ENCODE assay signal across 31 mouse cellular contexts in the genomic region with DNA sequence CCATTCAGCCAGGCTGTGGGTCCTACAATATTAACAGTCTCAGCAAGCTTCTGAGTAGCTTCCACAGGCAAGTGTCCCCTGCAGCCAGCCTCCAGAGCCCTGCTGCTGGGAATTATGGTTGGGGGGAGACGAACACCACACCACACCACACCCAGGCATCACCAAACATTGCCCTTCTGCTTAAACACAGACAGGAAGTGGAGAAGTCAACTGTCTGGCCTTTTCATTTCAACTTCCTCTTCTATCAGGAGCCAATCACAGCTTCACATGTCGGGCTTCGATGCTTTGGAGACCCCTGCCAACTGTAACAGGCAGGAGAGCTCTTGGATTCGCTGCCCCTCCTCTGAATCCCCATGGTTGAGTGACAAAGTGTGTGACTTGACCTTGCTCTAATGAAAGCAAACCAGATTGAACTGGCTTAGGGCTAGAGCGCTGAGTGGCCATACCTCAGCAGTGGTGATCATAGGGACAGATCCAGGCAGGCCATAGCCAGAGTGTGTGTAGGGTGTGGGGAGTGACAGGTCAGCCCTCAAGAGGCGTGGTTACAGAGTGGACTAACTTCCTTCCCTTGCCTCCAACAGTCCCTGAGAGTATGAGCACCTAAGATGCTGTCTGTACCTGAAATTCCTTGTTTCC. TPM values are rescaled to one million over a fixed set of nuclear protein-coding genes. Genes with fewer than 3 reads are reported as not detected.
DNase-seq lines count a peak whose midpoint lies in the region; ATAC-seq and TF ChIP-seq lines count a peak whose summit lies in the region.
"Had no signal": no experiment of that assay in that cellular context is flagged by ENCODE, and none has a peak within 500 bp of the region (broad histone marks: within the 10 kb centered on the region; RNA-seq: fewer than 3 reads in every experiment).

No protein-coding gene starts in this region.

- no peaks in the 10 kb centered on the region for H3K9me3 ChIP-seq in kidney, embryonic 15.5 days (replicated peaks)
- H3K9me3 ChIP-seq in forebrain, embryonic 15.5 days: no peaks in the 10 kb centered on the region
- H3K9me3 ChIP-seq: embryonic facial prominence, embryonic 13.5 days; heart, embryonic 12.5 days; hindbrain, embryonic 12.5 days; limb, embryonic 10.5 days; megakaryocyte, embryonic 14.5 days; midbrain, embryonic 13.5 days; neural tube, embryonic 12.5 days had no signal

- no peak overlapping the region for H3K27ac ChIP-seq in kidney, embryonic 15.5 days
- H3K27ac ChIP-seq in kidney, adult 2 months (ENCODE audit: insufficient read depth, low read depth, low read length): no peak overlapping the region
- no peak overlapping the region for H3K27ac ChIP-seq in thymus, adult 2 months (ENCODE audit: control insufficient read depth, insufficient read depth, low read length)
- no peak overlapping the region for H3K27ac ChIP-seq in forebrain, embryonic 15.5 days (replicated peaks)
- H3K27ac ChIP-seq: embryonic facial prominence, embryonic 13.5 days; hindbrain, embryonic 12.5 days; limb, embryonic 10.5 days; midbrain, embryonic 13.5 days; neural tube, embryonic 12.5 days had no signal

- no peak overlapping the region for H3K9ac ChIP-seq in kidney, embryonic 15.5 days
- H3K9ac ChIP-seq in forebrain, embryonic 15.5 days (replicated peaks): no peak overlapping the region
- H3K9ac ChIP-seq: embryonic facial prominence, embryonic 13.5 days; heart, embryonic 12.5 days; hindbrain, embryonic 12.5 days; liver, postnatal 0 days; midbrain, embryonic 13.5 days; neural tube, embryonic 12.5 days had no signal

- ATAC-seq in kidney, embryonic 15.5 days (replicated peaks; ENCODE audit: low FRiP score): 0 out of 2 replicates have a peak, but pooled peaks have one; percentile 58
- ATAC-seq in megakaryocyte, adult 5-6 weeks (ENCODE audit: poor library complexity, severe bottlenecking): peak; percentile 79
- ATAC-seq in forebrain, embryonic 15.5 days (replicated peaks): no peak
- ATAC-seq: forebrain, embryonic 14.5 days; intestine, postnatal 0 days; liver, postnatal 0 days; midbrain, embryonic 13.5 days had no signal

- no peak overlapping the region for H3K4me3 ChIP-seq in kidney, embryonic 15.5 days (replicated peaks)
- no peak overlapping the region for H3K4me3 ChIP-seq in kidney, adult 2 months (ENCODE audit: insufficient read depth, low read depth, low read length)
- no peak overlapping the region for H3K4me3 ChIP-seq in thymus, adult 2 months (ENCODE audit: control insufficient read depth, insufficient read depth, low read length)
- H3K4me3 ChIP-seq in forebrain, embryonic 15.5 days: no peak overlapping the region
- H3K4me3 ChIP-seq: embryonic facial prominence, embryonic 13.5 days; erythroblast, embryonic 14.5 days; heart, embryonic 12.5 days; hindbrain, embryonic 12.5 days; limb, embryonic 10.5 days; megakaryocyte, embryonic 14.5 days; midbrain, embryonic 13.5 days; neural tube, embryonic 12.5 days had no signal

- WGBS in kidney, embryonic 15.5 days: 69% methylated on average over 6 of the region's 6 CpGs
- 58% methylated on average over 6 of the region's 6 CpGs for WGBS in kidney, adult 2 months
- 38% methylated on average over 6 of the region's 6 CpGs for WGBS in thymus, adult 2 months
- 83% methylated on average over 6 of the region's 6 CpGs for WGBS in forebrain, embryonic 15.5 days

- TF ChIP-seq CTCF in kidney, adult 2 months (conservative IDR thresholded peaks at IDR 0.05; ENCODE audit: insufficient read depth, insufficient read length, low read depth, low read length): no peak
- TF ChIP-seq CTCF in thymus, adult 2 months (IDR thresholded peaks at IDR 0.05; ENCODE audit: borderline replicate concordance, control insufficient read depth, extremely low read depth, insufficient read depth, low read length, poor library complexity): no peak

- TF ChIP-seq POLR2A in kidney, adult 2 months (IDR thresholded peaks at IDR 0.05; ENCODE audit: low read depth, low read length): no peak
- no peak for TF ChIP-seq POLR2A in thymus, adult 2 months (IDR thresholded peaks at IDR 0.05; ENCODE audit: control insufficient read depth, extremely low read depth, insufficient read depth, low read length, poor library complexity)

- H3K4me1 ChIP-seq in kidney, embryonic 15.5 days: peaks cover 9% of the 10 kb centered on the region; the same call in 1 of the 2 replicates
- H3K4me1 ChIP-seq in kidney, adult 2 months (ENCODE audit: control insufficient read depth, insufficient read depth, low read length): no peaks in the 10 kb centered on the region
- peaks cover 15% of the 10 kb centered on the region for H3K4me1 ChIP-seq in thymus, adult 2 months (replicated peaks; ENCODE audit: control insufficient read depth, insufficient read depth, low read length)
- H3K4me1 ChIP-seq in forebrain, embryonic 15.5 days: no peaks in the 10 kb centered on the region
- H3K4me1 ChIP-seq: heart, embryonic 12.5 days; hindbrain, embryonic 12.5 days; midbrain, embryonic 13.5 days; neural tube, embryonic 12.5 days had no signal

- H3K27me3 ChIP-seq in kidney, embryonic 15.5 days: no peaks in the 10 kb centered on the region
- no peaks in the 10 kb centered on the region for H3K27me3 ChIP-seq in kidney, adult 2 months (replicated peaks; ENCODE audit: control insufficient read depth, insufficient read depth, low read length)
- H3K27me3 ChIP-seq in thymus, adult 2 months (ENCODE audit: control insufficient read depth, insufficient read depth, low read length): no peaks in the 10 kb centered on the region
- no peaks in the 10 kb centered on the region for H3K27me3 ChIP-seq in forebrain, embryonic 15.5 days
- H3K27me3 ChIP-seq: embryonic facial prominence, embryonic 13.5 days; hindbrain, embryonic 12.5 days; midbrain, embryonic 13.5 days; neural tube, embryonic 12.5 days had no signal

- H3K4me2 ChIP-seq in kidney, embryonic 15.5 days: no peak overlapping the region
- H3K4me2 ChIP-seq in forebrain, embryonic 15.5 days (replicated peaks): no peak overlapping the region
- H3K4me2 ChIP-seq: embryonic facial prominence, embryonic 13.5 days; heart, embryonic 12.5 days; hindbrain, embryonic 12.5 days; midbrain, embryonic 13.5 days; neural tube, embryonic 12.5 days had no signal

- no peak for DNase-seq in kidney, adult 2 months
- peak; percentile 38 for DNase-seq in thymus, postnatal 0 days (ENCODE audit: low spot score)
- DNase-seq in thymus, postnatal 10 days (ENCODE audit: low spot score in 2 of 2): no peak
- DNase-seq in cerebellum, adult 9-10 months: no peak
- no peak for DNase-seq in thymus, adult 2 months
- DNase-seq: B cell, adult 2 months; cerebellum, adult 11 months; cerebellum, postnatal 14 days; embryo, embryonic 11 days; heart, adult 18-20 months; heart, postnatal 10 days; liver; liver, postnatal 0 days; lung, postnatal 14 days; retina, postnatal 1 day; right cerebral cortex, postnatal 25 days; spleen, adult 18-20 months; thymus, postnatal 4 days had no signal

- H3K36me3 ChIP-seq in kidney, embryonic 15.5 days: no peaks in the 10 kb centered on the region
- H3K36me3 ChIP-seq in kidney, adult 2 months (ENCODE audit: control insufficient read depth, insufficient read depth, low read length): no peaks in the 10 kb centered on the region
- no peaks in the 10 kb centered on the region for H3K36me3 ChIP-seq in thymus, adult 2 months (ENCODE audit: control insufficient read depth, insufficient read depth, low read length)
- H3K36me3 ChIP-seq in forebrain, embryonic 15.5 days: no peaks in the 10 kb centered on the region
- H3K36me3 ChIP-seq: embryonic facial prominence, embryonic 13.5 days; heart, embryonic 12.5 days; hindbrain, embryonic 12.5 days; limb, embryonic 10.5 days; midbrain, embryonic 13.5 days; neural tube, embryonic 12.5 days had no signal

RNA-seq across cellular contexts. Expression of a gene that starts 8.3 kb away (rescaled TPM):
- 4.8 and 6.9 TPM in 2 replicates for polyA plus RNA-seq in kidney, embryonic 15.5 days (2015; fragmentation: Nextera tagmentation; extraction: Ambion mirVana)
- polyA plus RNA-seq in kidney, adult 2 months (2012; rRNA removed): 4.9 and 5.0 TPM in 2 replicates
- 8.4 and 8.5 TPM in 2 replicates for polyA plus RNA-seq in thymus, postnatal 0 days (2015; fragmentation: Nextera tagmentation; extraction: Ambion mirVana)
- total RNA-seq in megakaryocyte, adult 5-6 weeks (2015): 0.83 and 1.8 TPM in 2 replicates
- total RNA-seq in megakaryocyte, adult 5-6 weeks (2017): 0.73 and 1.3 TPM in 2 replicates
- 6.6 and 8.9 TPM in 2 replicates for polyA plus RNA-seq in thymus, adult 2 months (2012; rRNA removed)
- polyA plus RNA-seq in forebrain, embryonic 15.5 days (2015; fragmentation: Nextera tagmentation; extraction: Ambion mirVana): 1.4 and 1.6 TPM in 2 replicates
- polyA plus RNA-seq: erythroblast, embryonic 14.5 days; heart, embryonic 12.5 days had no signal

RNA-seq across cellular contexts. Expression of a gene that starts 20.4 kb away (rescaled TPM):
- 20.0 and 24.2 TPM in 2 replicates for polyA plus RNA-seq in kidney, embryonic 15.5 days (2015; fragmentation: Nextera tagmentation; extraction: Ambion mirVana)
- 23.8 and 28.2 TPM in 2 replicates for polyA plus RNA-seq in kidney, adult 2 months (2012; rRNA removed)
- 11.9 and 17.1 TPM in 2 replicates for polyA plus RNA-seq in thymus, postnatal 0 days (2015; fragmentation: Nextera tagmentation; extraction: Ambion mirVana)
- total RNA-seq in megakaryocyte, adult 5-6 weeks (2015): 20.3 and 38.8 TPM in 2 replicates
- total RNA-seq in megakaryocyte, adult 5-6 weeks (2017): 10.5 and 15.2 TPM in 2 replicates
- 59.3 and 60.6 TPM in 2 replicates for polyA plus RNA-seq in thymus, adult 2 months (2012; rRNA removed)
- 26.2 and 27.3 TPM in 2 replicates for polyA plus RNA-seq in forebrain, embryonic 15.5 days (2015; fragmentation: Nextera tagmentation; extraction: Ambion mirVana)
